In genomic region chrX:142829267-142829666, GRCm38 (mm10) we compare ENCODE assay signal across 19 mouse cellular contexts.
"Had no signal": no experiment of that assay in that cellular context is flagged by ENCODE, and none has a peak within 500 bp of the region (broad histone marks: within the 10 kb centered on the region; RNA-seq: fewer than 3 reads in every experiment).

No protein-coding gene starts in this region.

- H3K36me3 ChIP-seq: midbrain, embryonic 10.5 days; midbrain, embryonic 12.5 days; neural tube, embryonic 13.5 days; neural tube, embryonic 15.5 days had no signal

- H3K27me3 ChIP-seq: neural tube, embryonic 13.5 days; neural tube, embryonic 15.5 days had no signal

- H3K27ac ChIP-seq: midbrain, embryonic 10.5 days; midbrain, embryonic 12.5 days; neural tube, embryonic 13.5 days; neural tube, embryonic 15.5 days had no signal

- ATAC-seq: midbrain, embryonic 16.5 days had no signal

- H3K9me3 ChIP-seq: midbrain, embryonic 10.5 days; midbrain, embryonic 12.5 days; neural tube, embryonic 13.5 days; neural tube, embryonic 15.5 days had no signal

- H3K4me3 ChIP-seq: midbrain, embryonic 10.5 days; midbrain, embryonic 12.5 days; myocyte; neural tube, embryonic 13.5 days; neural tube, embryonic 15.5 days had no signal

- H3K4me2 ChIP-seq: lung, embryonic 14.5 days; midbrain, embryonic 12.5 days; neural tube, embryonic 13.5 days; neural tube, embryonic 15.5 days had no signal

- H3K9ac ChIP-seq: lung, embryonic 14.5 days; midbrain, embryonic 12.5 days; neural tube, embryonic 13.5 days; neural tube, embryonic 15.5 days had no signal

- H3K4me1 ChIP-seq: midbrain, embryonic 12.5 days; neural tube, embryonic 13.5 days; neural tube, embryonic 15.5 days had no signal

- DNase-seq: lung, adult 18-20 months; lung, embryonic 14.5 days; lung, postnatal 10 days; lung, postnatal 4 days; midbrain, embryonic 14.5 days; retina, postnatal 1 day; right cerebral cortex, adult 18-20 months; right cerebral cortex, postnatal 25 days; right cerebral cortex, postnatal 4 days; spleen, adult 18-20 months; thymus, adult 18-20 months; thymus, postnatal 14 days; thymus, postnatal 36 days had no signal
